Mouse (Mus musculus): ENCODE data around the gene Ncf4. TPM values are rescaled to one million over a fixed set of nuclear protein-coding genes. Genes with fewer than 3 reads are reported as not detected.

The Ncf4 gene
- polyA plus RNA-seq, 1 experiment from 2014 or later = 1.1 TPM

DNA sequence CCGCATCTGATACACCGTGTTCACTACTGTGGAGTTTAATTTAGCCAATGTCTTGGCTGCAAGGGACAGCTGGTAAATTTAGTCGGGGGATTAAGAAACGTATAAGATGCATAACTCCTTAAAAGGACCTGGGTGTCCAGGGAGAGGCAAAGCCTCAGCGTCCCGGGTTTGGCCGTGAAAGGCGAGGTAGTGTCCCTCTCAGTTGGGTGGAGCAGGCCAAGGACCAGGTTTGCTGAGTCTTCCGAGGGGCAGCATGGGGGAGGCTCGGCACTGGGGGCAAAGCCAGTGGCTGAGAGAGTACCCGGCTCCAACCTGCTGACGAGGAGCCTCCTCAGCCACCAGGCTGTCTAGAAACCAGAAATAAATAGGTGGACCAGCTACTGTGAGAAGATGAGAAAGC, 16.8 kb upstream of the Ncf4 start:
- Histone ChIP-seq H3K27me3 (replicated peaks; ENCODE audit: control insufficient read depth, insufficient read depth, low read length) (no peaks in the 10 kb centered on the region), H3K9ac (ENCODE audit: low read length) (no peak overlapping the region), H3K4me1 (ENCODE audit: control insufficient read depth, insufficient read depth, low read length) (no peaks in the 10 kb centered on the region), H3K27ac (ENCODE audit: low read depth, low read length) (no peak overlapping the region), H3K4me2 (ENCODE audit: low read length) (no peak overlapping the region), H3K4me3 (ENCODE audit: low read depth, low read length) (no peak overlapping the region), H3K9me3 (replicated peaks; ENCODE audit: control insufficient read depth, low read length) (no peaks in the 10 kb centered on the region), H3K36me3 (ENCODE audit: control insufficient read depth, insufficient read depth, low read length) (no peaks in the 10 kb centered on the region)
- no peak for DNase-seq (ENCODE audit: low spot score)
- no peak for ATAC-seq
- 90% methylated on average over 12 of the region's 12 CpGs for WGBS

DNA sequence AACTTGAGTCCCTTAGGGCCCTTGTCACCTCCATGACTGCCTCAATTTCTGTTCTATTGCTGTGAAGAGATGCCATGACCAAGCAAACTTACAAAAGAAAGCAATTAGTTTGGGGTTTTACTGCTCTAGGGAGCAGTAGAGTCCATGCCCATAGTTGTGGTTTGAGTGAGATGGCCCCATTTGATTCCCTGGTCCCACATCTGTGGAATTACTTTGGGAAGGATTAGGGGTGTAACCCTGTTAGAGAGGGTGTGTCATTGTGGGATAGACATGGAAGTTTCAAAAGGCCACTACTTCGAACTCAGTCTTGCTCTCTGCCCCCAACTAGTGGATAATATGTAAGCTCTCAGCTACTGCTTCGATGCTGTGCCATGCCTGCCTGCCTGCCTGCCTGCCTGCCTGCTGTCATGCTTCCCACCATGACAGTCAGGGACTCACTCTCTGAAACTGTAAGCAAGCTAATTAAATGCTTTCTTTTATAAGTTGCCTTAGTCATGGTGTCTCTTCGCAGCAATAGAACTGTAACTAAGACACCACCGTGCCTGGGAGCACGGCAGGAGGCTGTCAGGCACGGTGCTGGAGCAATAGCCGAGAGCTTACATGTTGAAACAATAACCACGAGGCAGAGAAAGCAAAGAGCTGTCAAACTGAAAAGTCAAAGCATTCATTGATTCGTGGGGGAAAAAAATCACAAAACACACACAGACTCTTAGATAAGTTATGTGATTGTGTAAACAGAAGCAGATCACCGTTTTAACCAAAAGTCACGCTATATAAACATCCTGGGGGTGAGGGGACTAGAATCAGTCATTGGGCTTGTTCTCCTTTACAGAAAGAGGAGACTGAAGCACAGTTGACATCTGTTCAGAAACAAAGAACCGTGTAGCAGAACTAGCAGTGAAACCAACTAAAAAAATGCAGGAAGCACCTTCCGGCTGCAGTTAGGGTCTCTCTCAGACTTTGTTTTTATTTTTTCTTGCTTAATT, 13.0 kb upstream of the Ncf4 start:
- ATAC-seq = no peak
- WGBS = 34% methylated on average over 13 of the region's 13 CpGs
- DNase-seq (ENCODE audit: low spot score) = peak; percentile 33
- H3K4me1 ChIP-seq (ENCODE audit: control insufficient read depth, insufficient read depth, low read length) = no peaks in the 10 kb centered on the region
- H3K4me2 ChIP-seq (ENCODE audit: low read length) = no peak overlapping the region
- no peak overlapping the region for H3K4me3 ChIP-seq (ENCODE audit: low read depth, low read length)
- no peak overlapping the region for H3K9ac ChIP-seq (ENCODE audit: low read length)
- no peaks in the 10 kb centered on the region for H3K36me3 ChIP-seq (ENCODE audit: control insufficient read depth, insufficient read depth, low read length)
- no peak overlapping the region for H3K27ac ChIP-seq (ENCODE audit: low read depth, low read length)
- H3K27me3 ChIP-seq (replicated peaks; ENCODE audit: control insufficient read depth, insufficient read depth, low read length) = no peaks in the 10 kb centered on the region
- no peaks in the 10 kb centered on the region for H3K9me3 ChIP-seq (replicated peaks; ENCODE audit: control insufficient read depth, low read length)

GRCm38 (mm10) chr15:78234823-78235509, 9.6 kb upstream of the Ncf4 start:
- WGBS = 85% methylated on average over 5 of the region's 5 CpGs
- Histone ChIP-seq H3K4me3 (ENCODE audit: low read depth, low read length) (no peak overlapping the region), H3K4me2 (ENCODE audit: low read length) (no peak overlapping the region), H3K36me3 (ENCODE audit: control insufficient read depth, insufficient read depth, low read length) (no peaks in the 10 kb centered on the region), H3K27me3 (replicated peaks; ENCODE audit: control insufficient read depth, insufficient read depth, low read length) (no peaks in the 10 kb centered on the region), H3K9me3 (replicated peaks; ENCODE audit: control insufficient read depth, low read length) (no peaks in the 10 kb centered on the region), H3K27ac (ENCODE audit: low read depth, low read length) (no peak overlapping the region), H3K4me1 (ENCODE audit: control insufficient read depth, insufficient read depth, low read length) (no peaks in the 10 kb centered on the region), H3K9ac (ENCODE audit: low read length) (no peak overlapping the region)
- no peak for DNase-seq (ENCODE audit: low spot score)
- ATAC-seq = no peak

DNA sequence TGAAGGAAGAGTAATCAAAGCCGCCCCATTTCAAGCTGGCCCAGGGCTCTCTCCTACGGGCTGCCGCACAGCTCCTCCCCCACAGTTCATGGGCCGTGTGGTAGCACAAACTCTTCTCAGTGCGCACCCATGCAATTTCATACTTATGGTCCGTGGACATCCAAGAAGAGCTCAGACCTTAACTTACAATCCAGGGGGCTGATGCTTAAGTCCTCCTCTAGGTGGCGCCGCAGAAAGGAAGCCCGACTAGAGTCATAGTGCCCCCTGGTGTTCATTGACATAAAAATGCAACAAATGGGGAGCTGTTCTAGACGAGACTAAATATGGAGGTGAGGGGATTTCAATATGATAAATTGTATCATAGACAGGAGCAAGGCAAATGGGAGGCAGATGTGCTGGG, 5.1 kb upstream of the Ncf4 start:
- H3K27me3 ChIP-seq (replicated peaks; ENCODE audit: control insufficient read depth, insufficient read depth, low read length) = no peaks in the 10 kb centered on the region
- no peak overlapping the region for H3K27ac ChIP-seq (ENCODE audit: low read depth, low read length)
- no peak for ATAC-seq
- no peaks in the 10 kb centered on the region for H3K9me3 ChIP-seq (replicated peaks; ENCODE audit: control insufficient read depth, low read length)
- no peaks in the 10 kb centered on the region for H3K4me1 ChIP-seq (ENCODE audit: control insufficient read depth, insufficient read depth, low read length)
- no peak overlapping the region for H3K4me3 ChIP-seq (ENCODE audit: low read depth, low read length)
- H3K4me2 ChIP-seq (ENCODE audit: low read length) = no peak overlapping the region
- H3K36me3 ChIP-seq (ENCODE audit: control insufficient read depth, insufficient read depth, low read length) = no peaks in the 10 kb centered on the region
- peak; percentile 85 for DNase-seq (ENCODE audit: low spot score)
- 21% methylated on average over 10 of the region's 10 CpGs for WGBS
- no peak overlapping the region for H3K9ac ChIP-seq (ENCODE audit: low read length)

DNA sequence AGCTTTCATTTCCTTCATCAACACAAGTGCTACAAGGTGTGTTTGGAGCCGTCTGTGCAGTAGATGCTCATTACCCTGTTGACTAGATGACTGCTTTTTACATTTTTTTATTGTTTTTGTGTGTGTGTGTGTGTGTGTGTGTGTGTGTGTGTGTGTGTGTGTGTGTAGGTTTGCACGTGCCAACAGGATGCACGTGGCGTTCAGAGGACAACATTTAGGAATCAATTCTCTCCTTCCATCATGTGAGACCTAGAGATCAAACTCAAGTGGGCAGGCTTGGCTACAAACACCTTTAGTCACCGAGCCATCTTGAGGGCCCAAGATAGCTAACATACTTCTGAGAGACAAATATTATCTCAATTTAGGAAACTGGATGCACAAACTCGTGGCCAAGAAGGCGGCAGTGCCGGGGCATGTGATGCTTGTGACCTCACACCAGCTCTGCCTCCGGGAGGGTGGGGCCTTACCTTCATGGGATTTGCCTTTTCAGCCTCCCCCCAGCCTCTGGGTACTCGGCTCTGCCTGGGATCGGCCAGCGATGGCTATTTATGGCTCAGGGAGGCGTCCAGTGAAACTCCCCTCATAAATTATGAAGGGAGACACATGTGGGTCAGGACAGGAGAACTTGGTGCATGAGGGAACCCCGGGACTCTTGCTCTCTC, 4.5 kb upstream of the Ncf4 start:
- DNase-seq (ENCODE audit: low spot score) (no peak), ATAC-seq (no peak)
- H3K27me3 ChIP-seq (replicated peaks; ENCODE audit: control insufficient read depth, insufficient read depth, low read length) = no peaks in the 10 kb centered on the region
- no peaks in the 10 kb centered on the region for H3K36me3 ChIP-seq (ENCODE audit: control insufficient read depth, insufficient read depth, low read length)
- no peaks in the 10 kb centered on the region for H3K4me1 ChIP-seq (ENCODE audit: control insufficient read depth, insufficient read depth, low read length)
- H3K9me3 ChIP-seq (replicated peaks; ENCODE audit: control insufficient read depth, low read length) = no peaks in the 10 kb centered on the region
- H3K9ac ChIP-seq (ENCODE audit: low read length) = no peak overlapping the region
- H3K27ac ChIP-seq (ENCODE audit: low read depth, low read length) = no peak overlapping the region
- 85% methylated on average over 14 of the region's 14 CpGs for WGBS
- no peak overlapping the region for H3K4me2 ChIP-seq (ENCODE audit: low read length)
- no peak overlapping the region for H3K4me3 ChIP-seq (ENCODE audit: low read depth, low read length)

DNA sequence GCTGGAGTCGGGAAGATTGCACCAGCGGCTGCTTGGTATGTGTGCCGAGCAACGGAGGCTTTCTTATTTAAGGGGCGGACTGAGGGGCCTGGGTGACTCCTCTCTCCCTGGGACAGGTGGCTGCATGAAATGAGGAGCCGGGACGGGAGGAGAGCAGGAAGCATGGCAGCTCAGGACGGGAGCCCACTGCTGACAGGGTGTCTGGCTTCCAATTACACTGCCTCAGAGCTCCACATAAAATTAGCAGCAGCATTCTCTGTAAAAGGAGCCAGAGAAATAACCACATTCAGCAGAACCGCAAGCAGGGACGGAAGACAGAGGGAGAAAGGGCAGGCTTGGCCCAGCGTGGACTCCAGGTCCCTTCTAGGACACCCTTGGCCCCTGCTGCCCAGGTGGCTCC, 3.3 kb upstream of the Ncf4 start:
- no peaks in the 10 kb centered on the region for H3K27me3 ChIP-seq (replicated peaks; ENCODE audit: control insufficient read depth, insufficient read depth, low read length)
- H3K9ac ChIP-seq (ENCODE audit: low read length) = no peak overlapping the region
- H3K4me1 ChIP-seq (ENCODE audit: control insufficient read depth, insufficient read depth, low read length) = no peaks in the 10 kb centered on the region
- DNase-seq (ENCODE audit: low spot score) (no peak), ATAC-seq (no peak)
- no peak overlapping the region for H3K4me2 ChIP-seq (ENCODE audit: low read length)
- WGBS = 42% methylated on average over 11 of the region's 11 CpGs
- no peaks in the 10 kb centered on the region for H3K9me3 ChIP-seq (replicated peaks; ENCODE audit: control insufficient read depth, low read length)
- H3K27ac ChIP-seq (ENCODE audit: low read depth, low read length) = no peak overlapping the region
- H3K4me3 ChIP-seq (ENCODE audit: low read depth, low read length) = no peak overlapping the region
- H3K36me3 ChIP-seq (ENCODE audit: control insufficient read depth, insufficient read depth, low read length) = no peaks in the 10 kb centered on the region

DNA sequence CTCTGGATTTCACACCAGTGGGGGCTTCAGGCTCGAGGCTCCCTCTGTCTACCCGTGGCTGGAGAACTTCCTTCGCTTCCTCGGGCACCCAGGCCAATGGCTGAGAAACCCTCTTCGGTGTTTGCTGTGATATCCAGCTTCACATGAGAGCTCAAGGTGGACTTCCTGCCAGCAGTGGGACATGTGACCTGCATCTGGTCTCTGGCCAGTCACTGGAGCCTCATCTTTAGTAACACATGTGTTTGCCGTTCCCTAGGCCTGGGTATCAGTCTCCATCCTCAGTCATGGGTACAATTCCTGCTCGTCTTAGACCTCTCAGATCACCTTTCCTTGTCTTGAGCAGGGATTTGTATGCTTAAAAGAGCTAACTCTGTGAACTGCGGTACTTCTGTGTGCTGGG, 1.5 kb upstream of the Ncf4 start:
- ATAC-seq = no peak

DNA sequence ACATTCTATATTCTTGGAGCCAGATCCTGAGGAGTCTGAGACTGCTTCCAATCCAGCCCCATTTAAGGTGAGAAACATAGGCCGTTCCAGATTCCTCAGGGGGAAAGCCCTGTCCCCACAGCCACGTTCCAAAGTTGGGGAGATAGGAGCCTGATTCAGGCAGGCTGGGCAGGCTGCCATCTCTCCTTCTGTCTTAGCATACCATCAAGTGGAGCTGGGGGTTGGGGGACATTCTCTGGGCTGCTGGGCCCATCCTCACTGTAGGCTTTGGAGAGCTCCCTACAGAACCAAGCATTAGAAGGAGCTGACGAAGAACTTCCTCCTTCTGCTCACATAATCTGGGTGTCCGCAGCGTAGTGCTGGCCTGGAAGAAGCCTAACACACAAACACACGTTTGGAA, 827 bp upstream of the Ncf4 start:
- ATAC-seq (no peak), DNase-seq (ENCODE audit: low spot score) (peak; percentile 16)
- H3K4me3 ChIP-seq (ENCODE audit: low read depth, low read length) = no peak overlapping the region
- no peak overlapping the region for H3K9ac ChIP-seq (ENCODE audit: low read length)
- H3K4me2 ChIP-seq (ENCODE audit: low read length) = no peak overlapping the region
- H3K4me1 ChIP-seq (ENCODE audit: control insufficient read depth, insufficient read depth, low read length) = no peaks in the 10 kb centered on the region
- no peaks in the 10 kb centered on the region for H3K27me3 ChIP-seq (replicated peaks; ENCODE audit: control insufficient read depth, insufficient read depth, low read length)
- WGBS = 69% methylated on average over 6 of the region's 6 CpGs
- H3K9me3 ChIP-seq (replicated peaks; ENCODE audit: control insufficient read depth, low read length) = no peaks in the 10 kb centered on the region
- H3K36me3 ChIP-seq (ENCODE audit: control insufficient read depth, insufficient read depth, low read length) = no peaks in the 10 kb centered on the region
- H3K27ac ChIP-seq (ENCODE audit: low read depth, low read length) = no peak overlapping the region

More for the DNA sequence above, 1.5 kb upstream of the Ncf4 start:
- no peaks in the 10 kb centered on the region for H3K27me3 ChIP-seq (replicated peaks; ENCODE audit: control insufficient read depth, insufficient read depth, low read length)
- no peak for DNase-seq (ENCODE audit: low spot score)
- no peaks in the 10 kb centered on the region for H3K4me1 ChIP-seq (ENCODE audit: control insufficient read depth, insufficient read depth, low read length)
- 80% methylated on average over 8 of the region's 8 CpGs for WGBS
- no peaks in the 10 kb centered on the region for H3K9me3 ChIP-seq (replicated peaks; ENCODE audit: control insufficient read depth, low read length)
- H3K4me3 ChIP-seq (ENCODE audit: low read depth, low read length) = no peak overlapping the region
- H3K4me2 ChIP-seq (ENCODE audit: low read length) = no peak overlapping the region
- H3K36me3 ChIP-seq (ENCODE audit: control insufficient read depth, insufficient read depth, low read length) = no peaks in the 10 kb centered on the region
- H3K9ac ChIP-seq (ENCODE audit: low read length) = no peak overlapping the region
- no peak overlapping the region for H3K27ac ChIP-seq (ENCODE audit: low read depth, low read length)

All from forebrain, embryonic 14.5 days (tissue).